Mouse (Mus musculus): Measurements from ENCODE around the gene Pim1. TPM values are rescaled to one million over a fixed set of nuclear protein-coding genes. Genes with fewer than 3 reads are reported as not detected.
"Not testable (repeated sequence)": the region's sequence is repeated elsewhere in the genome, so short reads cannot be mapped to it uniquely, and the experiment has no call there.

Gene Pim1
- total and polyA plus RNA-seq, 3 experiments, result 75.8 to 178 (median 133) TPM

- no peak for TF ChIP-seq PAX5 (IDR thresholded peaks at IDR 0.05; ENCODE audit: low read length)
- TF ChIP-seq CHD2 (IDR thresholded peaks at IDR 0.05; ENCODE audit: low read length), result no peak; the same call in none of the 2 replicates
- no peak for TF ChIP-seq NRF1 (IDR thresholded peaks at IDR 0.05; ENCODE audit: low read depth, low read length)
- peak; percentile 67 for TF ChIP-seq POLR2A (IDR thresholded peaks at IDR 0.05; ENCODE audit: low read depth, low read length)
- no peak for TF ChIP-seq ZKSCAN1 (IDR thresholded peaks at IDR 0.05; ENCODE audit: borderline replicate concordance, low read depth, low read length)
- TF ChIP-seq BHLHE40 (IDR thresholded peaks at IDR 0.05; ENCODE audit: low read depth, low read length), result no peak
- no peak for TF ChIP-seq ZC3H11A (IDR thresholded peaks at IDR 0.05; ENCODE audit: low read depth, low read length)
- no peak for TF ChIP-seq SIN3A (IDR thresholded peaks at IDR 0.05; ENCODE audit: low read length)
- TF ChIP-seq EP300 (IDR thresholded peaks at IDR 0.05; ENCODE audit: low read length), result no peak
Measured at GRCm38 (mm10) chr17:29496211-29497070, 5.9 kb downstream of the Pim1 start (continued).

- Histone ChIP-seq H3K4me1 (ENCODE audit: control insufficient read depth in 1 of 2, insufficient read depth in 2 of 2) (peaks cover 19 to 39% of the 10 kb centered on the region in 2 experiments), H3K27ac (ENCODE audit: insufficient read depth, low read depth) (peak overlapping the region; percentile 69), H3K4me3 (replicated peaks in 1 of 3; ENCODE audit: low read depth in 2 of 3, low read length in 2 of 3, poor library complexity in 1 of 3) (no peak overlapping the region), H3K9ac (ENCODE audit: insufficient read depth, low read depth) (no peak overlapping the region), H3K27me3 (replicated peaks) (no peaks in the 10 kb centered on the region), H3K9me3 (replicated peaks; ENCODE audit: low read length) (no peaks in the 10 kb centered on the region), H3K79me2 (replicated peaks; ENCODE audit: control insufficient read depth, extremely low read depth, insufficient read depth, poor library complexity, severe bottlenecking) (peaks cover 31% of the 10 kb centered on the region), H3K36me3 (replicated peaks in 1 of 2; ENCODE audit: control insufficient read depth in 1 of 2, insufficient read depth in 1 of 2, low read length in 1 of 2) (peaks cover 12 to 35% of the 10 kb centered on the region in 2 experiments), H3K4me2 (ENCODE audit: insufficient read depth, low read depth, poor library complexity, severe bottlenecking) (no peak overlapping the region)
- in situ Hi-C loops (cut with MboI; ENCODE audit: low pct_ligation_motif_present, low pct_unique_long_range_greater_than_20kb, low sequenced_read_pairs), result no loop called here
- TF ChIP-seq JUND (conservative IDR thresholded peaks at IDR 0.05; ENCODE audit: low read depth, low read length) (no peak), USF2 (conservative IDR thresholded peaks at IDR 0.05; ENCODE audit: low read depth, low read length) (no peak), ETS1 (conservative IDR thresholded peaks at IDR 0.05; ENCODE audit: low read depth, low read length) (no peak), MEF2A (IDR thresholded peaks at IDR 0.05; ENCODE audit: borderline replicate concordance, low read depth, low read length) (no peak), NELFE (IDR thresholded peaks at IDR 0.05; ENCODE audit: low read depth, low read length) (no peak), CTCF (conservative IDR thresholded peaks at IDR 0.05 in 1 of 2, IDR thresholded peaks at IDR 0.05 in 1 of 2; ENCODE audit: low read depth in 2 of 2, low read length in 2 of 2) (no peak), POLR2AphosphoS2 (IDR thresholded peaks at IDR 0.05; ENCODE audit: low read depth, low read length) (no peak)
- dilution Hi-C loops (cut with MboI; ENCODE audit: extremely low pct_ligation_motif_present, extremely low pct_unique_long_range_greater_than_20kb, low sequenced_read_pairs), result no loop called here
- peak; percentile 30 for DNase-seq (ENCODE audit: extremely low read depth)
Measured at GRCm38 (mm10) chr17:29497071-29497354, 6.5 kb downstream of the Pim1 start.

DNA sequence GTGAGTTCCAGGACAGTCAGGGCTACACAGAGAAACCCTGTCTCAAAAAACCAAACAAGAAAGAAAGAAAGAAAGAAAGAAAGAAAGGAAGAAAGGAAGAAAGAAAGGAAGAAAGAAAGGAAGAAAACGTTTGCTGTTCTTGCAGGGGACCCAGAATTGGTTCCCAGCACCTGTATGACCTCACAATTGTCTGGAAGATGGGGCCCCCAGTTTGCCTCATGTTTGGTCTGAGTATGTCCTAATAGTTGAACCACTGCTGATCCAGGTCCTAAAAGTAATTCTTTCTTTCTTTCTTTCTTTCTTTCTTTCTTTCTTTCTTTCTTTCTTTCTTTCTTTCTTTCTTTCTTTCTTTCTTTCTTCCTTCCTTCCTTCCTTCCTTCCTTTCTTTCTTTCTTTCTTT is 6.9 kb downstream of the Pim1 start:
- Histone ChIP-seq H3K79me2 (replicated peaks; ENCODE audit: control insufficient read depth, extremely low read depth, insufficient read depth, poor library complexity, severe bottlenecking) (peaks cover 27% of the 10 kb centered on the region), H3K4me1 (ENCODE audit: control insufficient read depth in 1 of 2, insufficient read depth in 2 of 2) (peaks cover 19 to 39% of the 10 kb centered on the region in 2 experiments), H3K36me3 (replicated peaks in 1 of 2; ENCODE audit: control insufficient read depth in 1 of 2, insufficient read depth in 1 of 2, low read length in 1 of 2) (peaks cover 12 to 32% of the 10 kb centered on the region in 2 experiments)
- H3K9me3 ChIP-seq (replicated peaks; ENCODE audit: low read length); H3K27ac ChIP-seq (ENCODE audit: insufficient read depth, low read depth); H3K9ac ChIP-seq (ENCODE audit: insufficient read depth, low read depth); dilution Hi-C loops (cut with MboI; ENCODE audit: extremely low pct_ligation_motif_present, extremely low pct_unique_long_range_greater_than_20kb, low sequenced_read_pairs); in situ Hi-C loops (cut with MboI; ENCODE audit: low pct_ligation_motif_present, low pct_unique_long_range_greater_than_20kb, low sequenced_read_pairs); H3K4me3 ChIP-seq (replicated peaks in 1 of 3; ENCODE audit: low read depth in 2 of 3, low read length in 2 of 3, poor library complexity in 1 of 3); H3K27me3 ChIP-seq (replicated peaks); DNase-seq (ENCODE audit: extremely low read depth); H3K4me2 ChIP-seq (ENCODE audit: insufficient read depth, low read depth, poor library complexity, severe bottlenecking): not testable (repeated sequence)

Data from CH12.LX (cell line).